Mouse (Mus musculus): ENCODE measurements at regions not wholly inside any gene's neighbourhood (a gene's known extent, or its start where the extent isn't known, plus 50 kb on each side); places are given as distances from the start of the nearest gene placed in this dataset.

DNA sequence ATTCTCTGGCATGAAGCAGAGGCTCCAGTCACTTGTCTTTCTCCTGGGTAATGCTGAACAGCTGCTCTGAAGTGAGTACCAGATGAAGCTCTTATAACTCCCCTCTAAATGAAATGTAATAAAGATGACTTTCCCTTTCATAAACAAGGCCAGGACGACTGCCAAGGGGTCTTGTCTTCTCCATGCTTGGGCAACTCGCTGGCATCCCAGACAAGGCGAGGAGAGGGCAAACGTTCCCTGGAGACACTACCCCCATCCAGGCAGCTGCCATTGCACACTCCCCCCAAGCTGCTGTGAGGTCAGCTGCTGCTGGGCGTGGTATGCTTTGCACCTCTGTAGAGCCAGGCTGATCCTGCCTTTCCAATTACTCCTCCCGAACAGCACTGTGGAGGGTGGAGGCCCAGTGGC is 63.1 kb upstream of the Cxcl12 start:
- in situ Hi-C loops (cut with MboI, MseI): no loop called here

DNA sequence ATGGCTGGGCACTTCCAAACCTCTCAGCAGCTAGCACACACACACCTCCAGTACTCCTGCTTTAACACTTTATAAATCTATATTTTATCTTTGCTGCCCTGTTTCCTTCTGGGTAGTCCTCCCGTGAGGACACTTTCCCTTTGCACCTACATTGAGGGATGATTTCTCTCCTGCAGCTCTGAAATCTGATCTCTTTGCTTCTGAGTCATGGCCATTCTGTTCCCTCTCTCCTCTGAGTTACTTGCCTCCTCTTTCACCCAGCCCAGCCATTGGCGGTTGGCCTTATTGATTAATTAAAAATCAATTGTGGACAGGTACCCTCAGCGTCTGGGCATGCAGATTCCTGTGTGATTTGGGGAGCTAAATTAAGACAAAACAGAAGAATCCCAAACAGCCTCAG is 58.0 kb upstream of the Cxcl12 start:
- in situ Hi-C loops (cut with MboI, MseI): no loop called here

DNA sequence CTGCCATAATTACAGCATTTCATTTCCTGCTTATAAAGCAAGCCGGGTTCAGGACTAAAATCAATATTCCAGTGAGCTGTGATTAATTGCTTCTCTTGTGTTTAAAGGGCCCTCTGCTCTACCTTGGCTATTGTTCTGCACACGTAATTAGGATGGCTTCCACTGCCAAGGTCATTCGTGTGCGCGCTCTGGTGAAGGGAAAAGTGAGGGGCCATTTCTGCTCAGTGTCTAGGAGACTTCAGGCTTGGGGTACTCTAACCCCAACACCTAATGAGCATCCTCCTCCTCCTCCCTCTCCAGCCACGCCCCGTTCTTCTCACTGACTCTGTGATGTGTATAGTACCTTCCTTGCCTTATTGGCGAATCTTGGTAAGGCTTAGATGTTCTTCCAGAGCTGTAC is 53.5 kb upstream of the Cxcl12 start:
- in situ Hi-C loops (cut with MboI, MseI): no loop called here

DNA sequence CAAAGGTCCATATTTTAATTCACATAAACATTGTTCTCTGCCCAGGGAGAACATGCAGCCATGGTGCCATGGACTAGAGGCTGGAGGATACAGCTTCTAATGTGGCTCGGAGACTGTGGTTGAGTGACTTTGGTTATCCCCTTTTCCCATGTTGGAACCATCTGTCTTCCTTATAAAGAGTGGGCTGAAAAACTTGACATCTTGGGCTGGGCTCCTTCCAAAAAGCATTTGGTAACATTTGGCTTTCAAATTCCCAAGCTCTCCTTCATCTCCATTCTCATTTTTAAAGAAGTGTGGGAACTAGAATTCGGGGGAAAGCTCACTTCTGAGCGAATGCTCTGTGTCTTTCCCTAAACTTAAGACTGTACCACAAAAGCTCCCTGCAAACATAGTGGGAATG is 50.3 kb upstream of the Cxcl12 start:
- in situ Hi-C loops (cut with MboI, MseI): no loop called here
